Mouse (Mus musculus) liver, embryonic 12.5 days (tissue): ENCODE measurements around the gene Acsm4. TPM values are rescaled to one million over a fixed set of nuclear protein-coding genes. Genes with fewer than 3 reads are reported as not detected.

Experiments used
- ATAC-seq: fragments of 200-750 bp; cut with Nextera tagmentation; 2 replicates; pipeline ENCODE4 v1.8.0; 2017; ENCODE audit warnings: moderate number of reproducible peaks, mild to moderate bottlenecking, moderate library complexity
- H3K27ac ChIP-seq: fragments of 300-500 bp; sonication (generic); 2 replicates; pipeline ENCODE4 v1.5.1; 2016; ENCODE audit warnings: mild to moderate bottlenecking
- H3K27me3 ChIP-seq: fragments of 300-500 bp; sonication (generic); replicated peaks from 2 replicates; pipeline ENCODE4 v1.6.1; 2016; ENCODE audit warnings: mild to moderate bottlenecking, moderate library complexity
- H3K36me3 ChIP-seq: fragments of 300-500 bp; sonication (generic); 2 replicates; pipeline ENCODE4 v1.6.1; 2016; ENCODE audit warnings: mild to moderate bottlenecking, moderate library complexity
- H3K4me1 ChIP-seq: fragments of 300-500 bp; sonication (generic); 2 replicates; pipeline ENCODE4 v1.6.1; 2016
- H3K4me2 ChIP-seq: fragments of 300-500 bp; sonication (generic); 2 replicates; pipeline ENCODE4 v1.6.1; 2016; ENCODE audit warnings: mild to moderate bottlenecking, moderate library complexity
- H3K4me3 ChIP-seq: fragments of 300-500 bp; sonication (generic); 2 replicates; pipeline ENCODE4 v1.5.1; 2016; ENCODE audit warnings: mild to moderate bottlenecking, moderate library complexity
- H3K9ac ChIP-seq: fragments of 300-500 bp; sonication (generic); 2 replicates; pipeline ENCODE4 v1.6.1; 2016; ENCODE audit warnings: mild to moderate bottlenecking, moderate library complexity
- H3K9me3 ChIP-seq: fragments of 300-500 bp; sonication (generic); replicated peaks from 2 replicates; pipeline ENCODE4 v1.6.1; 2016; ENCODE audit warnings: mild to moderate bottlenecking, moderate library complexity
- WGBS: fragments of 180-500 bp; shearing (Covaris S2); methylation state at CpG from one replicate; pipeline ENCODE4 v1.1.7; 2016; ENCODE audit not compliant: insufficient replicate concordance; 5-methylcytosine and 5-hydroxymethylcytosine counted together
- polyA plus RNA-seq: library from polyadenylated mRNA; unstranded; fragments of >200 nt; fragmentation: Nextera tagmentation; extraction: Ambion mirVana; gene quantifications from 2 replicates; pipeline ENCODE4 v1.2.1, GENCODE M21; 2016

Gene Acsm4
- not detected in 2 replicates for polyA plus RNA-seq

GRCm38 (mm10) chr7:119689726-119690125, at the start of gene Acsm4:
Acsm4 (plus strand) TSS chr7:119690026.
- no peak within 1 kb of the TSS for H3K27ac ChIP-seq
- no peaks in the 10 kb centered on the region for H3K4me1 ChIP-seq
- no peak within 1 kb of the TSS for H3K9ac ChIP-seq
- H3K27me3 ChIP-seq, result no peaks in the 10 kb centered on the region
- no peaks in the 10 kb centered on the region for H3K9me3 ChIP-seq
- H3K36me3 ChIP-seq, result no peaks in the 10 kb centered on the region
- no peak within 1 kb of the TSS for H3K4me2 ChIP-seq
- 69% methylated on average over 5 of the region's 5 CpGs for WGBS
- no peak for ATAC-seq
- no peak within 1 kb of the TSS for H3K4me3 ChIP-seq

- no peak overlapping the region for H3K9ac ChIP-seq
- no peaks in the 10 kb centered on the region for H3K4me1 ChIP-seq
- no peak overlapping the region for H3K27ac ChIP-seq
- H3K4me2 ChIP-seq, result no peak overlapping the region
- 57% methylated on average over 5 of the region's 5 CpGs for WGBS
- no peak overlapping the region for H3K4me3 ChIP-seq
- no peaks in the 10 kb centered on the region for H3K36me3 ChIP-seq
- ATAC-seq, result no peak
- H3K9me3 ChIP-seq, result 0 out of 2 replicates have a peak, but pooled peaks cover 2% of the 10 kb centered on the region
- no peaks in the 10 kb centered on the region for H3K27me3 ChIP-seq
Measured at GRCm38 (mm10) chr7:119642307-119642706, 47.5 kb upstream of the Acsm4 start.

GRCm38 (mm10) chr7:119667893-119668292, 21.9 kb upstream of the Acsm4 start:
- Histone ChIP-seq H3K4me3 (no peak overlapping the region), H3K27me3 (no peaks in the 10 kb centered on the region), H3K9me3 (no peaks in the 10 kb centered on the region), H3K27ac (no peak overlapping the region), H3K4me2 (no peak overlapping the region), H3K9ac (no peak overlapping the region), H3K36me3 (no peaks in the 10 kb centered on the region), H3K4me1 (no peaks in the 10 kb centered on the region)
- WGBS, result 55% methylated on average over 3 of the region's 3 CpGs
- ATAC-seq, result no peak

- no peaks in the 10 kb centered on the region for H3K27me3 ChIP-seq
- no peak overlapping the region for H3K27ac ChIP-seq
- H3K9me3 ChIP-seq, result no peaks in the 10 kb centered on the region
- H3K4me1 ChIP-seq, result no peaks in the 10 kb centered on the region
- no peak for ATAC-seq
- no peaks in the 10 kb centered on the region for H3K36me3 ChIP-seq
- WGBS, result 41% methylated on average over 5 of the region's 5 CpGs
- no peak overlapping the region for H3K9ac ChIP-seq
- H3K4me2 ChIP-seq, result no peak overlapping the region
- no peak overlapping the region for H3K4me3 ChIP-seq
Measured at GRCm38 (mm10) chr7:119670395-119670794, 19.4 kb upstream of the Acsm4 start.

GRCm38 (mm10) chr7:119670925-119671324, 18.9 kb upstream of the Acsm4 start:
- Histone ChIP-seq H3K4me2 (no peak overlapping the region), H3K4me1 (no peaks in the 10 kb centered on the region), H3K27ac (no peak overlapping the region), H3K36me3 (no peaks in the 10 kb centered on the region), H3K9me3 (no peaks in the 10 kb centered on the region), H3K27me3 (no peaks in the 10 kb centered on the region), H3K9ac (no peak overlapping the region), H3K4me3 (no peak overlapping the region)
- ATAC-seq, result no peak
- WGBS, result 41% methylated on average over 6 of the region's 6 CpGs

GRCm38 (mm10) chr7:119673465-119673864, 16.4 kb upstream of the Acsm4 start:
- H3K9ac ChIP-seq, result no peak overlapping the region
- no peak overlapping the region for H3K4me3 ChIP-seq
- H3K4me1 ChIP-seq, result no peaks in the 10 kb centered on the region
- ATAC-seq, result no peak
- 17% methylated on average over 6 of the region's 6 CpGs for WGBS
- H3K27ac ChIP-seq, result no peak overlapping the region
- no peaks in the 10 kb centered on the region for H3K27me3 ChIP-seq
- H3K36me3 ChIP-seq, result no peaks in the 10 kb centered on the region
- no peak overlapping the region for H3K4me2 ChIP-seq
- no peaks in the 10 kb centered on the region for H3K9me3 ChIP-seq

GRCm38 (mm10) chr7:119680107-119680506, 9.7 kb upstream of the Acsm4 start:
- ATAC-seq, result no peak
- WGBS, result 62% methylated on average over 8 of the region's 8 CpGs
- H3K27me3 ChIP-seq, result no peaks in the 10 kb centered on the region
- no peak overlapping the region for H3K9ac ChIP-seq
- H3K4me2 ChIP-seq, result no peak overlapping the region
- H3K36me3 ChIP-seq, result no peaks in the 10 kb centered on the region
- H3K9me3 ChIP-seq, result no peaks in the 10 kb centered on the region
- no peak overlapping the region for H3K27ac ChIP-seq
- no peaks in the 10 kb centered on the region for H3K4me1 ChIP-seq
- H3K4me3 ChIP-seq, result no peak overlapping the region

- no peak overlapping the region for H3K27ac ChIP-seq
- ATAC-seq, result no peak
- WGBS, result 53% methylated on average over 4 of the region's 4 CpGs
- H3K4me1 ChIP-seq, result no peaks in the 10 kb centered on the region
- H3K9ac ChIP-seq, result no peak overlapping the region
- no peaks in the 10 kb centered on the region for H3K9me3 ChIP-seq
- H3K4me3 ChIP-seq, result no peak overlapping the region
- H3K36me3 ChIP-seq, result no peaks in the 10 kb centered on the region
- no peaks in the 10 kb centered on the region for H3K27me3 ChIP-seq
- no peak overlapping the region for H3K4me2 ChIP-seq
Measured at GRCm38 (mm10) chr7:119682699-119683098, 7.1 kb upstream of the Acsm4 start.

- Histone ChIP-seq H3K4me2 (no peak overlapping the region), H3K4me3 (no peak overlapping the region), H3K36me3 (no peaks in the 10 kb centered on the region), H3K9me3 (no peaks in the 10 kb centered on the region), H3K27ac (no peak overlapping the region), H3K9ac (no peak overlapping the region), H3K27me3 (no peaks in the 10 kb centered on the region), H3K4me1 (no peaks in the 10 kb centered on the region)
- 64% methylated on average over 4 of the region's 4 CpGs for WGBS
- no peak for ATAC-seq
Measured at GRCm38 (mm10) chr7:119692302-119692701, 2.5 kb downstream of the Acsm4 start.

- Histone ChIP-seq H3K4me2 (no peak overlapping the region), H3K27me3 (no peaks in the 10 kb centered on the region), H3K4me3 (no peak overlapping the region), H3K9me3 (no peaks in the 10 kb centered on the region), H3K36me3 (no peaks in the 10 kb centered on the region), H3K27ac (no peak overlapping the region), H3K4me1 (no peaks in the 10 kb centered on the region), H3K9ac (no peak overlapping the region)
- 56% methylated on average over 1 of the region's 1 CpGs for WGBS
- ATAC-seq, result no peak
Measured at GRCm38 (mm10) chr7:119694926-119695325, 5.1 kb downstream of the Acsm4 start.

- H3K9me3 ChIP-seq, result no peaks in the 10 kb centered on the region
- WGBS, result 80% methylated on average over 7 of the region's 7 CpGs
- H3K9ac ChIP-seq, result no peak overlapping the region
- no peak for ATAC-seq
- no peak overlapping the region for H3K4me2 ChIP-seq
- no peak overlapping the region for H3K27ac ChIP-seq
- H3K4me1 ChIP-seq, result no peaks in the 10 kb centered on the region
- no peaks in the 10 kb centered on the region for H3K27me3 ChIP-seq
- no peak overlapping the region for H3K4me3 ChIP-seq
- peaks cover 40% of the 10 kb centered on the region for H3K36me3 ChIP-seq
Measured at GRCm38 (mm10) chr7:119714111-119714510, 24.3 kb downstream of the Acsm4 start.

- Histone ChIP-seq H3K36me3 (peaks cover 37% of the 10 kb centered on the region), H3K9ac (peak within 1 kb of the TSS; percentile 84), H3K9me3 (no peaks in the 10 kb centered on the region), H3K4me1 (peaks cover 14% of the 10 kb centered on the region), H3K4me3 (peak within 1 kb of the TSS; percentile 95), H3K27ac (peak within 1 kb of the TSS; percentile 70), H3K27me3 (peaks cover 5% of the 10 kb centered on the region; the same call in 1 of the 2 replicates), H3K4me2 (peak within 1 kb of the TSS; percentile 86)
- peak; percentile 91 for ATAC-seq
- WGBS, result under 1% methylated on average over 60 of the region's 60 CpGs
Measured at GRCm38 (mm10) chr7:119720253-119720946, 30.6 kb downstream of the Acsm4 start, which contains the start of gene Thumpd1. Thumpd1 (minus strand) TSS chr7:119720798.

GRCm38 (mm10) chr7:119720947-119721310, 31.1 kb downstream of the Acsm4 start:
- 12% methylated on average over 8 of the region's 8 CpGs for WGBS
- Histone ChIP-seq H3K4me3 (peak overlapping the region; percentile 95), H3K9me3 (no peaks in the 10 kb centered on the region), H3K4me1 (peaks cover 14% of the 10 kb centered on the region), H3K36me3 (peaks cover 31% of the 10 kb centered on the region), H3K9ac (peak overlapping the region; percentile 84), H3K27me3 (peaks cover 5% of the 10 kb centered on the region; the same call in 1 of the 2 replicates), H3K27ac (0 out of 2 replicates have a peak overlapping the region, but pooled peaks have one; percentile 70), H3K4me2 (peak overlapping the region; percentile 86)
- ATAC-seq, result peak; percentile 49
